Mouse (Mus musculus) forebrain, embryonic 16.5 days (tissue): Measurements from ENCODE around the gene Frat2. TPM values are rescaled to one million over a fixed set of nuclear protein-coding genes. Genes with fewer than 3 reads are reported as not detected.

Experiments
- ATAC-seq: fragments of 200-750 bp; cut with Nextera tagmentation; 2 replicates; pipeline ENCODE4 v1.8.0; 2017; ENCODE audit warnings: mild to moderate bottlenecking, moderate library complexity
- H3K27ac ChIP-seq: fragments of 300-500 bp; sonication (generic); 2 replicates; pipeline ENCODE4 v1.5.1; 2014; ENCODE audit warnings: low read length, control low read depth
- H3K27me3 ChIP-seq: fragments of 300-500 bp; sonication (generic); replicated peaks from 2 replicates; pipeline ENCODE4 v1.6.1; 2014; ENCODE audit warnings: low read length; ENCODE audit not compliant: control insufficient read depth, insufficient read depth
- H3K36me3 ChIP-seq: fragments of 300-500 bp; sonication (generic); 2 replicates; pipeline ENCODE4 v1.6.1; 2014; ENCODE audit not compliant: control insufficient read depth, insufficient read depth
- H3K4me1 ChIP-seq: fragments of 300-500 bp; sonication (generic); replicated peaks from 2 replicates; pipeline ENCODE4 v1.6.1; 2014; ENCODE audit warnings: low read length; ENCODE audit not compliant: control insufficient read depth, insufficient read depth
- H3K4me2 ChIP-seq: fragments of 300-500 bp; sonication (generic); 2 replicates; pipeline ENCODE4 v1.6.1; 2014; ENCODE audit warnings: mild to moderate bottlenecking, low read length, control low read depth
- H3K4me3 ChIP-seq: fragments of 300-500 bp; sonication (generic); replicated peaks from 2 replicates; pipeline ENCODE4 v1.5.1; 2014; ENCODE audit warnings: mild to moderate bottlenecking, low read length, control low read depth
- H3K9ac ChIP-seq: fragments of 300-500 bp; sonication (generic); replicated peaks from 2 replicates; pipeline ENCODE4 v1.6.1; 2014; ENCODE audit warnings: low read depth, low read length, control low read depth
- H3K9me3 ChIP-seq: fragments of 300-500 bp; sonication (generic); 2 replicates; pipeline ENCODE4 v1.6.1; 2016; ENCODE audit warnings: low read length; ENCODE audit not compliant: control insufficient read depth
- WGBS: fragments of 180-500 bp; shearing (Covaris S2); extraction: QIAGEN DNeasy Blood & Tissue Kit; methylation state at CpG from one replicate; pipeline ENCODE4 v1.1.7; 2014; 5-methylcytosine and 5-hydroxymethylcytosine counted together
- polyA plus RNA-seq: library from polyadenylated mRNA; unstranded; fragments of >200 nt; fragmentation: Nextera tagmentation; extraction: Ambion mirVana; gene quantifications from 2 replicates; pipeline ENCODE4 v1.2.1, GENCODE M21; 2015

Gene Frat2
- 10.4 and 12.2 TPM in 2 replicates for polyA plus RNA-seq

- no peaks in the 10 kb centered on the region for H3K9me3 ChIP-seq
- under 1% methylated on average over 67 of the region's 72 CpGs for WGBS
- H3K9ac ChIP-seq = peak within 1 kb of the TSS; percentile 68
- peaks cover 31% of the 10 kb centered on the region for H3K4me1 ChIP-seq
- peak within 1 kb of the TSS; percentile 87 for H3K27ac ChIP-seq
- no peaks in the 10 kb centered on the region for H3K27me3 ChIP-seq
- peak; percentile 95 for ATAC-seq
- H3K4me2 ChIP-seq = peak within 1 kb of the TSS; percentile 88
- H3K36me3 ChIP-seq = no peaks in the 10 kb centered on the region
- peak within 1 kb of the TSS; percentile 66 for H3K4me3 ChIP-seq
Observed at GRCm38 (mm10) chr19:41847992-41848851, at the start of gene Frat2. Gene Frat2 (minus strand): TSS chr19:41848132.

- peak overlapping the region; percentile 31 for H3K9ac ChIP-seq
- no peaks in the 10 kb centered on the region for H3K27me3 ChIP-seq
- peak; percentile 21 for ATAC-seq
- H3K36me3 ChIP-seq = no peaks in the 10 kb centered on the region; the same call in 1 of the 2 replicates
- 19% methylated on average over 18 of the region's 18 CpGs for WGBS
- no peak overlapping the region for H3K27ac ChIP-seq
- peak overlapping the region; percentile 75 for H3K4me2 ChIP-seq
- H3K4me1 ChIP-seq = peaks cover 13% of the 10 kb centered on the region
- peak overlapping the region; percentile 76 for H3K4me3 ChIP-seq
- no peaks in the 10 kb centered on the region for H3K9me3 ChIP-seq
Observed at GRCm38 (mm10) chr19:41896319-41896711, 48.4 kb upstream of the Frat2 start.

- Histone ChIP-seq H3K27me3 (no peaks in the 10 kb centered on the region), H3K4me2 (peak within 1 kb of the TSS; percentile 75), H3K4me1 (peaks cover 13% of the 10 kb centered on the region), H3K9me3 (no peaks in the 10 kb centered on the region), H3K27ac (no peak within 1 kb of the TSS), H3K36me3 (no peaks in the 10 kb centered on the region; the same call in 1 of the 2 replicates), H3K4me3 (peak within 1 kb of the TSS; percentile 76), H3K9ac (peak within 1 kb of the TSS; percentile 57)
- peak; percentile 99 for ATAC-seq
- 1% methylated on average over 46 of the region's 46 CpGs for WGBS
Observed at GRCm38 (mm10) chr19:41895460-41896318, 47.8 kb upstream of the Frat2 start, which contains the start of gene Rrp12. Gene Rrp12 (minus strand): TSS chr19:41896173.

- Histone ChIP-seq H3K4me1 (peaks cover 13% of the 10 kb centered on the region), H3K36me3 (no peaks in the 10 kb centered on the region; the same call in 1 of the 2 replicates), H3K4me2 (peak overlapping the region; percentile 75), H3K4me3 (peak overlapping the region; percentile 76), H3K9me3 (no peaks in the 10 kb centered on the region), H3K9ac (peak overlapping the region; percentile 57; the same call in 1 of the 2 replicates), H3K27ac (no peak overlapping the region), H3K27me3 (no peaks in the 10 kb centered on the region)
- 55% methylated on average over 7 of the region's 7 CpGs for WGBS
- ATAC-seq = no peak
Observed at GRCm38 (mm10) chr19:41894959-41895358, 47.0 kb upstream of the Frat2 start.

GRCm38 (mm10) chr19:41888191-41888590 is 40.3 kb upstream of the Frat2 start:
- Histone ChIP-seq H3K4me2 (no peak overlapping the region), H3K9me3 (no peaks in the 10 kb centered on the region), H3K9ac (no peak overlapping the region), H3K36me3 (peaks cover 19% of the 10 kb centered on the region), H3K27ac (no peak overlapping the region), H3K27me3 (no peaks in the 10 kb centered on the region), H3K4me3 (no peak overlapping the region), H3K4me1 (no peaks in the 10 kb centered on the region)
- no peak for ATAC-seq

DNA sequence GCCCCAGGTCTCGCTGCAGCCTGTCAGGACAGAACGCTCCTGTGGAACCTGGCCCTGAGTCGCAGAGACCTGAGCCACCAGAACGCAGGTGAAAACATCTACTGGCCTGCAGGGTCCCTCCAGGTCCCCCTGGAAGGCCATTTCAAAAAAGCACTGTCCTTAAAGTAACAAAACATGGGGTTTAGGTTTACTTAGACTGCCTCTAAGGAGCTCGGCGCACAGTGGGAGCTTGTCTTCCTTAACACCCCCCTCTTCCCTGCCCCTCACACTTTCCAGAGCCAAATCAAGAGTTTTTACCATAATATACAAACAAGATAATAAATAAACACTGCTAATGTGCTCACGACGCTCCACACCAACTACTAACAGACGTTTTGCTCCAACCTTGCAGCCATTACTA is 36.0 kb upstream of the Frat2 start:
- no peak overlapping the region for H3K27ac ChIP-seq
- ATAC-seq = no peak
- H3K4me1 ChIP-seq = no peaks in the 10 kb centered on the region
- no peaks in the 10 kb centered on the region for H3K27me3 ChIP-seq
- no peak overlapping the region for H3K9ac ChIP-seq
- no peak overlapping the region for H3K4me2 ChIP-seq
- no peaks in the 10 kb centered on the region for H3K9me3 ChIP-seq
- no peak overlapping the region for H3K4me3 ChIP-seq
- WGBS = 91% methylated on average over 9 of the region's 9 CpGs
- peaks cover 22% of the 10 kb centered on the region for H3K36me3 ChIP-seq

GRCm38 (mm10) chr19:41881842-41882241 is 33.9 kb upstream of the Frat2 start:
- no peaks in the 10 kb centered on the region for H3K27me3 ChIP-seq
- H3K4me3 ChIP-seq = no peak overlapping the region
- no peaks in the 10 kb centered on the region for H3K4me1 ChIP-seq
- no peaks in the 10 kb centered on the region for H3K9me3 ChIP-seq
- H3K4me2 ChIP-seq = no peak overlapping the region
- H3K27ac ChIP-seq = no peak overlapping the region
- 96% methylated on average over 4 of the region's 4 CpGs for WGBS
- no peak overlapping the region for H3K9ac ChIP-seq
- no peak for ATAC-seq
- peaks cover 21% of the 10 kb centered on the region for H3K36me3 ChIP-seq

DNA sequence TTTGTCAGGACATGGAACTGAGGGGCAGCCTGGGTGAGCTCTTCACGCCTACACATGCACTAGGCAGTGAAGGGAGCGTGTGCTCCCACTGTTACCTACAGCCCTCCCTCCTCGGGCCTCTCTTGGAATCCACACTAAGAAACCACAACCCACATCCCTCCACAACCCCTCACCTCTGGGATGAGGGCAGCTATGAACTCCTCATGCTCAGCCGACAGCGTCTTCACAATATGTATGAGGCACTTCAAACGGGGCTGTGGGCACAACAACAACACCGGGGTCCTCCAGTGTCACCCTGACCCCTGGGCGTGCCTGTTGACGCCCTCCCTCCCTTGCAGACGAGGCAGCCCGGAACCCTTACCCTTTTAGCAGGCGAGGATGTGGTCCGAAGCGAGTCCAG is 26.4 kb upstream of the Frat2 start:
- Histone ChIP-seq H3K9me3 (no peaks in the 10 kb centered on the region), H3K9ac (no peak overlapping the region), H3K27ac (no peak overlapping the region), H3K36me3 (peaks cover 22% of the 10 kb centered on the region), H3K27me3 (no peaks in the 10 kb centered on the region), H3K4me1 (no peaks in the 10 kb centered on the region), H3K4me3 (no peak overlapping the region), H3K4me2 (no peak overlapping the region)
- 93% methylated on average over 14 of the region's 14 CpGs for WGBS
- no peak for ATAC-seq

- ATAC-seq = no peak
Observed at GRCm38 (mm10) chr19:41872285-41872684, 24.4 kb upstream of the Frat2 start.

More at GRCm38 (mm10) chr19:41872285-41872684, 24.4 kb upstream of the Frat2 start:
- Histone ChIP-seq H3K9ac (no peak overlapping the region), H3K4me1 (no peaks in the 10 kb centered on the region), H3K9me3 (no peaks in the 10 kb centered on the region), H3K4me3 (no peak overlapping the region), H3K36me3 (peaks cover 29% of the 10 kb centered on the region), H3K27ac (no peak overlapping the region), H3K4me2 (no peak overlapping the region), H3K27me3 (no peaks in the 10 kb centered on the region)
- 98% methylated on average over 2 of the region's 2 CpGs for WGBS
